Mouse (Mus musculus): ENCODE data around the gene Ptms. TPM values are rescaled to one million over a fixed set of nuclear protein-coding genes. Genes with fewer than 3 reads are reported as not detected.

Ptms gene
- polyA plus RNA-seq, 1 experiment, result 1,462 TPM

GRCm38 (mm10) chr6:124865766-124866362 is 54.0 kb downstream of the Ptms start:
- Histone ChIP-seq H3K79me2 (ENCODE audit: control insufficient read depth, insufficient read depth) (no peaks in the 10 kb centered on the region), H3K36me3 (ENCODE audit: control insufficient read depth, insufficient read depth) (no peaks in the 10 kb centered on the region), H3K4me3 (no peak overlapping the region), H3K27me3 (ENCODE audit: control insufficient read depth, insufficient read depth, insufficient read length) (peaks cover 81% of the 10 kb centered on the region), H3ac (ENCODE audit: control insufficient read depth, insufficient read length) (no peak overlapping the region), H3K4me2 (ENCODE audit: low read depth) (no peak overlapping the region)
- TF ChIP-seq MYOD1 (IDR thresholded peaks at IDR 0.05; ENCODE audit: control insufficient read depth in 1 of 3, insufficient read length in 2 of 3, low read depth in 2 of 3) (no peak), MAX (IDR thresholded peaks at IDR 0.05; ENCODE audit: low read depth) (no peak), REST (IDR thresholded peaks at IDR 0.05; ENCODE audit: insufficient read depth, insufficient read length) (no peak), TCF3 (IDR thresholded peaks at IDR 0.05; ENCODE audit: insufficient read length, low read depth) (no peak), TCF12 (IDR thresholded peaks at IDR 0.05; ENCODE audit: insufficient read depth, poor library complexity, severe bottlenecking) (no peak), POLR2AphosphoS2 (IDR thresholded peaks at IDR 0.05; ENCODE audit: insufficient read length, low read depth) (no peak), POLR2A (IDR thresholded peaks at IDR 0.05; ENCODE audit: insufficient read length, low read depth) (no peak), SRF (IDR thresholded peaks at IDR 0.05; ENCODE audit: control insufficient read depth, insufficient read length, low read depth) (no peak), CEBPB (IDR thresholded peaks at IDR 0.05; ENCODE audit: insufficient read depth, poor library complexity, severe bottlenecking) (no peak), MYOG (IDR thresholded peaks at IDR 0.05; ENCODE audit: control insufficient read depth in 1 of 3, insufficient read depth in 1 of 3, insufficient read length in 2 of 3, low read depth in 2 of 3) (no peak), USF1 (IDR thresholded peaks at IDR 0.05; ENCODE audit: low read depth) (no peak), E2F4 (IDR thresholded peaks at IDR 0.05; ENCODE audit: insufficient read depth) (no peak)

Other genes starting within 250 kb of the Ptms start
- gene Emg1, start 207.9 kb downstream of the Ptms start, polyA plus RNA-seq (2012; fragmentation: generic; extraction: Trizol), result 103 TPM
- gene Phb2, start 207.8 kb downstream of the Ptms start, polyA plus RNA-seq (2012; fragmentation: generic; extraction: Trizol), result 339 TPM
- 3.1 TPM for gene Ptpn6, start 181.4 kb downstream of the Ptms start, polyA plus RNA-seq (2012; fragmentation: generic; extraction: Trizol)
- 287 TPM for gene Grcc10, start 178.7 kb downstream of the Ptms start, polyA plus RNA-seq (2012; fragmentation: generic; extraction: Trizol)
- not detected for gene Gm45234, start 164.1 kb downstream of the Ptms start, polyA plus RNA-seq (2012; fragmentation: generic; extraction: Trizol)
- 39.4 TPM for gene Atn1, start 163.6 kb downstream of the Ptms start, polyA plus RNA-seq (2012; fragmentation: generic; extraction: Trizol)
- gene Eno2, start 150.4 kb downstream of the Ptms start, polyA plus RNA-seq (2012; fragmentation: generic; extraction: Trizol), result 19.5 TPM
- gene Lrrc23, start 140.4 kb downstream of the Ptms start, polyA plus RNA-seq (2012; fragmentation: generic; extraction: Trizol), result 0.13 TPM
- gene Spsb2, start 111.4 kb downstream of the Ptms start, polyA plus RNA-seq (2012; fragmentation: generic; extraction: Trizol), result 41.2 TPM
- 1,480 TPM for gene Tpi1, start 105.8 kb downstream of the Ptms start, polyA plus RNA-seq (2012; fragmentation: generic; extraction: Trizol)
- 123 TPM for gene Usp5, start 90.6 kb downstream of the Ptms start, polyA plus RNA-seq (2012; fragmentation: generic; extraction: Trizol)
- gene Cdca3, start 90.6 kb downstream of the Ptms start, polyA plus RNA-seq (2012; fragmentation: generic; extraction: Trizol), result 28.8 TPM
- 0.11 TPM for gene Gnb3, start 79.8 kb downstream of the Ptms start, polyA plus RNA-seq (2012; fragmentation: generic; extraction: Trizol)
- gene P3h3, start 62.4 kb downstream of the Ptms start, polyA plus RNA-seq (2012; fragmentation: generic; extraction: Trizol), result 1.1 TPM
- gene Gpr162, start 56.1 kb downstream of the Ptms start, polyA plus RNA-seq (2012; fragmentation: generic; extraction: Trizol), result 0.02 TPM
- not detected for gene Cd4, start 31.9 kb downstream of the Ptms start, polyA plus RNA-seq (2012; fragmentation: generic; extraction: Trizol)
- gene Lag3, start 8.4 kb downstream of the Ptms start, polyA plus RNA-seq (2012; fragmentation: generic; extraction: Trizol), result 0.41 TPM
- gene Mlf2, start 11.3 kb upstream of the Ptms start, polyA plus RNA-seq (2012; fragmentation: generic; extraction: Trizol), result 384 TPM
- 142 TPM for gene Cops7a, start 45.4 kb upstream of the Ptms start, polyA plus RNA-seq (2012; fragmentation: generic; extraction: Trizol)
- gene Pianp, start 76.6 kb upstream of the Ptms start, polyA plus RNA-seq (2012; fragmentation: generic; extraction: Trizol), result 1.1 TPM
- 20.8 TPM for gene Zfp384, start 89.0 kb upstream of the Ptms start, polyA plus RNA-seq (2012; fragmentation: generic; extraction: Trizol)
- 31.2 TPM for gene Ing4, start 119.7 kb upstream of the Ptms start, polyA plus RNA-seq (2012; fragmentation: generic; extraction: Trizol)
- gene Acrbp, start 129.6 kb upstream of the Ptms start, polyA plus RNA-seq (2012; fragmentation: generic; extraction: Trizol), result 1.4 TPM
- gene Lpar5, start 147.8 kb upstream of the Ptms start, polyA plus RNA-seq (2012; fragmentation: generic; extraction: Trizol), result not detected
- gene Chd4, start 175.9 kb upstream of the Ptms start, polyA plus RNA-seq (2012; fragmentation: generic; extraction: Trizol), result 133 TPM
- gene Nop2, start 211.8 kb upstream of the Ptms start, polyA plus RNA-seq (2012; fragmentation: generic; extraction: Trizol), result 55.4 TPM
- gene Iffo1, start 225.1 kb upstream of the Ptms start, polyA plus RNA-seq (2012; fragmentation: generic; extraction: Trizol), result 244 TPM
- 9,871 TPM for gene Gapdh, start 246.4 kb upstream of the Ptms start, polyA plus RNA-seq (2012; fragmentation: generic; extraction: Trizol)